Mouse (Mus musculus) left cerebral cortex, adult 8-10 months (tissue): Measurements from ENCODE around the gene Ldlrad3. TPM values are rescaled to one million over a fixed set of nuclear protein-coding genes. Genes with fewer than 3 reads are reported as not detected.
A peak's percentile ranks its signal among the peaks of the same experiment; 100 is the strongest.

Experiments used
- DNase-seq, 2 experiments: peaks; one replicate each; pipeline ENCODE4 v3.0.0; 2022; ENCODE audit warnings: low spot score in 2 of 2
- total RNA-seq, 4 experiments: library from RNA; stranded (reverse); gene quantifications; 2 replicates each; pipeline ENCODE4 v1.2.4; 2022

Gene Ldlrad3
- total RNA-seq, 4 experiments from 2014 or later = 11.3 to 12.5 (median 12.0) TPM

- DNase-seq = peak in 1 of 2 experiments; percentile 89
These were observed 147.8 kb downstream of the Ldlrad3 start for GRCm38 (mm10) chr2:102038229-102038894.

GRCm38 (mm10) chr2:102036665-102037511 is 149.3 kb downstream of the Ldlrad3 start:
- no peak for DNase-seq

- no peak for DNase-seq
These were observed 151.7 kb downstream of the Ldlrad3 start for GRCm38 (mm10) chr2:102034513-102034879.

GRCm38 (mm10) chr2:102033818-102034512 is 152.2 kb downstream of the Ldlrad3 start:
- no peak for DNase-seq

- DNase-seq = peak; percentile 59 to 82
These were observed 153.4 kb downstream of the Ldlrad3 start for GRCm38 (mm10) chr2:102032713-102033343.

GRCm38 (mm10) chr2:102030652-102031051 is 155.5 kb downstream of the Ldlrad3 start:
- DNase-seq = peak in 1 of 2 experiments; percentile 40

- no peak for DNase-seq
These were observed 156.0 kb downstream of the Ldlrad3 start for GRCm38 (mm10) chr2:102030152-102030551.

GRCm38 (mm10) chr2:102029682-102030081 is 156.5 kb downstream of the Ldlrad3 start:
- DNase-seq = no peak

- no peak for DNase-seq
These were observed 158.9 kb downstream of the Ldlrad3 start for GRCm38 (mm10) chr2:102027265-102027664.

- DNase-seq = no peak
These were observed 160.0 kb downstream of the Ldlrad3 start for GRCm38 (mm10) chr2:102026156-102026555.

GRCm38 (mm10) chr2:102024483-102024882 is 161.7 kb downstream of the Ldlrad3 start:
- no peak for DNase-seq

- no peak for DNase-seq
These were observed 164.7 kb downstream of the Ldlrad3 start for GRCm38 (mm10) chr2:102021371-102022084.

GRCm38 (mm10) chr2:102020546-102020945 is 165.6 kb downstream of the Ldlrad3 start:
- DNase-seq = no peak

- DNase-seq = no peak
These were observed 171.6 kb downstream of the Ldlrad3 start for GRCm38 (mm10) chr2:102014538-102015113.

- DNase-seq = no peak
These were observed 174.7 kb downstream of the Ldlrad3 start for GRCm38 (mm10) chr2:102011311-102011975.

- DNase-seq = no peak
These were observed 176.4 kb downstream of the Ldlrad3 start for GRCm38 (mm10) chr2:102009766-102010265.

GRCm38 (mm10) chr2:102006143-102006542 is 180.0 kb downstream of the Ldlrad3 start:
- no peak for DNase-seq

- DNase-seq = no peak
These were observed 180.7 kb downstream of the Ldlrad3 start for GRCm38 (mm10) chr2:102005377-102006007.

GRCm38 (mm10) chr2:102003776-102004264 is 182.4 kb downstream of the Ldlrad3 start:
- DNase-seq = no peak
